Mouse (Mus musculus): Measurements from ENCODE around the gene Kiss1r.

GRCm38 (mm10) chr10:79908167-79909091 lies 8.3 kb upstream of the Kiss1r start, which contains the start of gene Med16:
- TF ChIP-seq CTCF (IDR thresholded peaks at IDR 0.05; ENCODE audit: low read depth, low read length) (no peak), TAL1 (conservative IDR thresholded peaks at IDR 0.05; ENCODE audit: low read depth, low read length) (no peak), GATA1 (IDR thresholded peaks at IDR 0.05; ENCODE audit: borderline replicate concordance, low read length) (no peak), POLR2AphosphoS5 (IDR thresholded peaks at IDR 0.05; ENCODE audit: insufficient replicate concordance, low read depth, low read length) (no peak), GATA2 (IDR thresholded peaks at IDR 0.05; ENCODE audit: borderline replicate concordance, low read depth, low read length) (no peak)

All from G1E (cell line).